ENCODE assay signal across 18 mouse cellular contexts in genomic region chr4:134884364-134884763, GRCm38 (mm10). TPM values are rescaled to one million over a fixed set of nuclear protein-coding genes. Genes with fewer than 3 reads are reported as not detected.
"Had no signal": no experiment of that assay in that cellular context is flagged by ENCODE, and none has a peak within 500 bp of the region (broad histone marks: within the 10 kb centered on the region; RNA-seq: fewer than 3 reads in every experiment).

No protein-coding gene starts in this region.

- H3K4me2 ChIP-seq: limb, embryonic 12.5 days; liver, embryonic 13.5 days; lung, embryonic 15.5 days; midbrain, embryonic 11.5 days; midbrain, embryonic 15.5 days; neural tube, embryonic 13.5 days had no signal

- H3K9me3 ChIP-seq: limb, embryonic 12.5 days; liver, embryonic 13.5 days; lung, embryonic 15.5 days; megakaryocyte, embryonic 14.5 days; midbrain, embryonic 15.5 days had no signal

- H3K36me3 ChIP-seq: limb, embryonic 12.5 days; lung, embryonic 15.5 days; midbrain, embryonic 15.5 days; neural tube, embryonic 13.5 days had no signal

- H3K27me3 ChIP-seq: limb, embryonic 12.5 days; liver, embryonic 13.5 days; lung, embryonic 15.5 days; midbrain, embryonic 15.5 days; neural tube, embryonic 13.5 days had no signal

- H3K4me3 ChIP-seq: layer of hippocampus, adult 2 months; limb, embryonic 12.5 days; liver, embryonic 13.5 days; lung, embryonic 15.5 days; megakaryocyte, embryonic 14.5 days; midbrain, embryonic 15.5 days; neural tube, embryonic 13.5 days had no signal

- ATAC-seq: liver, postnatal 0 days; midbrain, embryonic 15.5 days had no signal

- H3K27ac ChIP-seq: layer of hippocampus, adult 2 months; limb, embryonic 12.5 days; liver, embryonic 13.5 days; lung, embryonic 15.5 days; macrophage; midbrain, embryonic 15.5 days; neural tube, embryonic 13.5 days; stomach, postnatal 0 days had no signal

- H3K9ac ChIP-seq: limb, embryonic 12.5 days; liver, embryonic 13.5 days; liver, postnatal 0 days; lung, embryonic 15.5 days; midbrain, embryonic 15.5 days; neural tube, embryonic 13.5 days had no signal

- DNase-seq: kidney, postnatal 36 days; liver; liver, embryonic 13.5 days; liver, postnatal 0 days; lung, postnatal 14 days; thymus, postnatal 4 days had no signal

RNA-seq across cellular contexts. Expression of gene Rhd, which starts 20.0 kb away (rescaled TPM):
- total RNA-seq: layer of hippocampus, adult 2 months; layer of hippocampus, postnatal 10 days; left cerebral cortex, postnatal 36 days; monocyte, adult 5-6 weeks had no signal
- polyA plus RNA-seq: macrophage had no signal
